Comparison of ENCODE assay signal across 21 mouse cellular contexts in genomic region chr4:40486546-40486945, GRCm38 (mm10). TPM values are rescaled to one million over a fixed set of nuclear protein-coding genes. Genes with fewer than 3 reads are reported as not detected.
DNase-seq lines count a peak whose midpoint lies in the region; ATAC-seq lines count a peak whose summit lies in the region.
"Had no signal": no experiment of that assay in that cellular context is flagged by ENCODE, and none has a peak within 500 bp of the region (broad histone marks: within the 10 kb centered on the region; RNA-seq: fewer than 3 reads in every experiment).

No protein-coding gene starts in this region.

- H3K27ac ChIP-seq in hindbrain, embryonic 13.5 days: no peak overlapping the region
- H3K27ac ChIP-seq: embryonic facial prominence, embryonic 13.5 days; forebrain, embryonic 13.5 days; gastrocnemius, adult 2 months; heart, embryonic 13.5 days; hindbrain, embryonic 12.5 days; hindbrain, postnatal 0 days had no signal

- no peak overlapping the region for H3K4me2 ChIP-seq in hindbrain, embryonic 13.5 days
- H3K4me2 ChIP-seq: embryonic facial prominence, embryonic 13.5 days; forebrain, embryonic 13.5 days; heart, embryonic 13.5 days; hindbrain, embryonic 12.5 days had no signal

- intact Hi-C loops in left cerebral cortex, postnatal 14 days (cut with DNase I): no loop called here

- 76% methylated on average over 6 of the region's 6 CpGs for WGBS in hindbrain, embryonic 13.5 days

- no peaks in the 10 kb centered on the region for H3K27me3 ChIP-seq in hindbrain, embryonic 13.5 days
- H3K27me3 ChIP-seq: embryonic facial prominence, embryonic 13.5 days; forebrain, embryonic 13.5 days; heart, embryonic 13.5 days; hindbrain, embryonic 12.5 days had no signal

- no peak overlapping the region for H3K4me3 ChIP-seq in hindbrain, embryonic 13.5 days
- H3K4me3 ChIP-seq: embryonic facial prominence, embryonic 13.5 days; forebrain, embryonic 13.5 days; gastrocnemius, adult 2 months; heart, embryonic 13.5 days; hindbrain, embryonic 12.5 days had no signal

- peak; percentile 90 for ATAC-seq in frontal cortex, adult (ENCODE audit: low TSS enrichment)
- no peak for ATAC-seq in hindbrain, embryonic 13.5 days (ENCODE audit: low FRiP score)
- ATAC-seq: forebrain, embryonic 13.5 days; hindbrain, postnatal 0 days had no signal

- no peak for DNase-seq in frontal cortex, postnatal 25 days (ENCODE audit: low spot score in 2 of 2)
- DNase-seq in left cerebral cortex, adult 18-20 months (ENCODE audit: low spot score in 2 of 2): peak; percentile 23 to 55
- no peak for DNase-seq in left cerebral cortex, postnatal 14 days (ENCODE audit: low spot score in 2 of 2)
- DNase-seq in right cerebral cortex, adult 2 months (ENCODE audit: low spot score in 2 of 2): peak; percentile 45 to 53
- no peak for DNase-seq in right cerebral cortex, postnatal 4 days
- DNase-seq: adrenal gland, postnatal 10 days; cerebellum, adult 18-20 months; cerebellum, adult 9-11 months; cerebellum, postnatal 36 days; gastrocnemius, adult 2 months; gastrocnemius, postnatal 25 days; heart, postnatal 4 days had no signal

- no peaks in the 10 kb centered on the region for H3K36me3 ChIP-seq in hindbrain, embryonic 13.5 days
- H3K36me3 ChIP-seq: embryonic facial prominence, embryonic 13.5 days; heart, embryonic 13.5 days; hindbrain, embryonic 12.5 days had no signal

- H3K9ac ChIP-seq in hindbrain, embryonic 13.5 days: no peak overlapping the region
- H3K9ac ChIP-seq: embryonic facial prominence, embryonic 13.5 days; forebrain, embryonic 13.5 days; heart, embryonic 13.5 days; hindbrain, embryonic 12.5 days had no signal

- H3K4me1 ChIP-seq in hindbrain, embryonic 13.5 days (replicated peaks): no peaks in the 10 kb centered on the region
- H3K4me1 ChIP-seq: embryonic facial prominence, embryonic 13.5 days; forebrain, embryonic 13.5 days; heart, embryonic 13.5 days; hindbrain, embryonic 12.5 days had no signal

- H3K9me3 ChIP-seq in hindbrain, embryonic 13.5 days: no peaks in the 10 kb centered on the region
- H3K9me3 ChIP-seq: embryonic facial prominence, embryonic 13.5 days; forebrain, embryonic 13.5 days; heart, embryonic 13.5 days; hindbrain, embryonic 12.5 days had no signal

RNA-seq across cellular contexts. Expression of gene Tmem215, which starts 14.6 kb away (rescaled TPM):
- 10 to 100 TPM; 19.2 to 24.9 TPM for total RNA-seq in left cerebral cortex, adult 18-20 months (2021)
- 10 to 100 TPM; 16.5 to 21.1 TPM for total RNA-seq in left cerebral cortex, postnatal 14 days (2021)
- 0.13 and 0.27 TPM in 2 replicates for polyA plus RNA-seq in hindbrain, embryonic 13.5 days (2015; fragmentation: Nextera tagmentation; extraction: Ambion mirVana)
- total RNA-seq: gastrocnemius, adult 2 months; gastrocnemius, postnatal 25 days; MEL had no signal
- polyA plus RNA-seq: C2C12 had no signal

Comparison
In these comparisons a context has a peak if more than half of its experiments do, and no peak if none do; other contexts are left out.
1. DNase-seq: peak in left cerebral cortex, adult 18-20 months (2 of 2) and right cerebral cortex, adult 2 months (2 of 2); none in frontal cortex, postnatal 25 days (0 of 2), left cerebral cortex, postnatal 14 days (0 of 2) and right cerebral cortex, postnatal 4 days (single experiment).